Mouse (Mus musculus) left cerebral cortex, adult 6 months (tissue): ENCODE measurements around the gene Higd2a. TPM values are rescaled to one million over a fixed set of nuclear protein-coding genes. Genes with fewer than 3 reads are reported as not detected.

Source experiments
- long read RNA-seq, 2 experiments: library from polyadenylated mRNA; unstranded; transcript quantifications; one replicate each; pipeline ENCODE4 v2.0.0; 2019 to 2020
- polyA plus RNA-seq: library from polyadenylated mRNA; unstranded; fragments of <200 nt; fragmentation: Nextera tagmentation; gene quantifications from 2 replicates; pipeline ENCODE4 v1.2.3, GENCODE M21; 2021

Gene Higd2a
- 459 and 466 TPM in 2 replicates for polyA plus RNA-seq
- long read RNA-seq, experiment 1, transcript Higd2a-201 (2 exons, 648 nt), result major isoform, 41 of 46 reads
- long read RNA-seq, experiment 1, partial matches to known transcripts, result 0 of 46 reads
- long read RNA-seq, experiment 1, other reads (novel, unspliced or antisense), result 5 of 46 reads
- long read RNA-seq, experiment 2, transcript Higd2a-201 (2 exons, 648 nt), result major isoform, 279 of 283 reads
- long read RNA-seq, experiment 2, partial matches to known transcripts, result 0 of 283 reads
- long read RNA-seq, experiment 2, other reads (novel, unspliced or antisense), result 4 of 283 reads

DNA sequence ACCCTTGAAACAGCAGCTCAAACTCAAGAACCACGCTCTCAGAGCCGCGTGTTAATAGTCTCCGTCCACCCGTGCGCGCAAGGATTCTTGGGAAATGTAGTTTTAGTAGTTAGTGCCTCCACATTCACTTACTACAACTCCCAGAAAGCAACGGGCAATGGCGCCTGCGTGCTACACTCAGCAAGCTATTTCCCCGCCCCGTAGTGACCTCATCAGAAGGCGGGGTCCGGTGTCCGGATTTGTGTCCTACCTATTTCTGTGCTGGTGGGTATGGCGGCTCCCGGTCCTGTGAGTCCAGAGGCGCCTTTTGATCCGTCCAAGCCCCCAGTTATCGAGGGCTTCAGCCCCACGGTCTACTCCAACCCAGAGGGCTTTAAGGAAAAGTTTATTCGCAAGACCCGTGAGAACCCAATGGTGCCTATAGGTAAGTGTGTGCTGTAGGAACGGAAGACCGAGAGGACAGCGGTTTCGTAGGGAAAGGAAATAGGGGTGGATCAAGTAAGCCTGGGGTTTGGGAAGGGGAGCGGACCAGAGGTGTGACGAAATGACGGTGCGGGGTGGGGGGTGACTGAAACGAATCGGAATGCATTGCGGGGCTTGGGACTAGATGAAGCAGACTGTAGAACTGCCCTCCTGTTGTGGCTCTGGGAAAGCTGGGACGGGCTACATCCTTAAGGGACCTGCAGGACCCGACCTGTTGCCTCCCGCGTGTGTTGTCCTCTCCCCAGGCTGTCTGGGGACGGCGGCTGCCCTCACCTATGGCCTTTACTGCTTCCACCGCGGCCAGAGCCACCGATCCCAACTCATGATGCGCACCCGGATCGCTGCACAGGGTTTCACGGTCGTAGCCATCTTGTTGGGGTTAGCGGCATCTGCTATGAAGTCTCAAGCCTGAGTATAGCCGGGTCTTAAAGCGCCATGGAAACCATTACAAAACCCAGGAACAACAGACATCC is at the start of gene Higd2a, which contains the start of gene Nop16:
Gene Higd2a, plus strand, starts transcription at position 212 of the 956 bp plus-strand sequence.
Gene Nop16, minus strand, starts transcription at position 95 of the 956 bp plus-strand sequence.

DNA sequence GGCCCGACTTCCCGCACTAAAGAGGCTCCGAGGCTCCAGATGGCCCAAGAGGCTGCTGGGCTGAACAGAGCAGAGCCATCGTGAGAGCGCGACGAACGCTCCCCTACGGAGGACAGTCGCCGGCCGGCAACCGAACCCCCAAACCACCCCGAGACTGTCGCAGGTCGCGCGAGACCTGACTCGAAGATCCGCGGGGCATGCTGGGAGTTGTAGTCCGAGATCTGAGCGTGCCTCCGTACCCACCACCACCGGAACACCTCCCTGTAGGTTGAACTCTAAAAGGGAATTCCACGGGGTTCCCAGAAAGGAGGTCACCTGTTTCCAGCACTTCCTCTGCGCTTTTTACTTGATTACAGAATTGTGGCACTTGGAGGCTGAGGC is 24.8 kb upstream of the Higd2a start, which contains the start of gene 4833439L19Rik:
Gene 4833439L19Rik, minus strand, starts transcription at position 235 of the 381 bp plus-strand sequence.

DNA sequence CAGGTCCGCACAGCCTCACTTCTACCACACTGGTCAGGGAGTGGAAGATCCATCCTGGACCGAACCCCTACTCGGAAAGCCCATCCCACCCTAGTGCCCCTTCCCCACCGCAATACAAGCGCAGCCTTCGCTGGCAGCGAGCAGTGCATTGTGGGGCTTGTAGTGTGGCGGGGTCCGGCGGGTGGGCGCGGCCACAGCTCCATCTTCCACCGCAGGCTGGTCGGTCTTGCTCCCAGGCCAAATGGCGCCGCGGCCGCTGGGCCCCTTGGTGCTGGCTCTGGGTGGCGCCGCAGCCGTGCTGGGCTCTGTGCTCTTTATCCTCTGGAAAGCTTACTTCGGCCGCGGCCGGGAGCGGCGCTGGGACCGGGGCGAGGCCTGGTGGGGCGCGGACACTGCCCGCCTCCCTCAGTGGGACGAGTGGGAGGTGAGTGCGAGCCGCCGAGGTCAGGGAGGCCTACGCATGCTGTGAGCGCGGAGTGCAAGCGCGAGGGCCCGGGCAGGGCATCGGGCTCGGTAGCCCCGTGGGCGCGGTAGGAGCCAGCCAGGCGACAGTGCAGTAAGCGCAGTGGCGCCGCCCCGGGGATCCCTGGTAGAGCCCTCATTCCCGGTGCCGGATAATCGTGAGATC is 15.0 kb upstream of the Higd2a start, which contains the start of gene Arl10:
Gene Arl10, plus strand, starts transcription at position 162 of the 628 bp plus-strand sequence.

DNA sequence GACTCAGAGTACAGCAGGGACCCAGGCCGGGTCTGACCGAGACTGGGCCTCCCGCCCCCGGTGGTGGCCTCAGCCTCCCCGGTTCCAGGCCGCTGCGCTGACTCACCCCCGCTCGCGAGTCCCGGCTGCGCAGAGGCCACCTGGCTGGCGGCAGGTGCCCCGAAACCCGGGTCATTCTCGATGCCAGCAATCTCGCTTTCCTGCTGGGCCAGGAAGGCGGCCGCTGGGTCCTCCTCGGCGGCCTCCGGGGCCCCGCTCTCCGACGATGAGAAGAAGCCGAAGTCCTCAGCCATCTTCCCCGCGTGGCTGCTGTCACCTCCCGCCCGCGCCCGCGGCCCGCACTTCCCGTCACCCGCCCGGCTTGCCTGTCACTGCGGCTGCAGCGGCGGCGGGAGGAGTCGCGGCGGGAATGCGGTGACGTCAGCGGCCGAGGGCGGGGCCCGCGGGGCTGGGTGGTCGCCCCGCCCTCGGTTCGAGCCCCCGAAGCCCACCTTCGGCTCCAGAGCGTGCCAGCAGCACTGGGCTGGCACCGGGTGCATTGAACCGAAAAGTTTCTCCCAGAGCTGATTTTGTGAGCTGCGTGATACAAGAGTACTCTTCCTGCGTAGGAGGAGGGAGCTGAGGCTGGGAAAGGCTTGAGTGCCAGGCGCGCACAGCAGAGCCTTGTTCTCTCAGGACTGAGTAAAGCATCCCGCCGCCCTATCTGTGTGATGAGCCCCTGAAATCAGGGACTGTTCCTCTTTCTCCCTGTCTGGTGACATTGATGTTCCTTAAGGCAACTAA is 21.2 kb downstream of the Higd2a start, which contains the start of gene Cltb:
Gene Cltb, minus strand, starts transcription at position 373 of the 783 bp plus-strand sequence.

DNA sequence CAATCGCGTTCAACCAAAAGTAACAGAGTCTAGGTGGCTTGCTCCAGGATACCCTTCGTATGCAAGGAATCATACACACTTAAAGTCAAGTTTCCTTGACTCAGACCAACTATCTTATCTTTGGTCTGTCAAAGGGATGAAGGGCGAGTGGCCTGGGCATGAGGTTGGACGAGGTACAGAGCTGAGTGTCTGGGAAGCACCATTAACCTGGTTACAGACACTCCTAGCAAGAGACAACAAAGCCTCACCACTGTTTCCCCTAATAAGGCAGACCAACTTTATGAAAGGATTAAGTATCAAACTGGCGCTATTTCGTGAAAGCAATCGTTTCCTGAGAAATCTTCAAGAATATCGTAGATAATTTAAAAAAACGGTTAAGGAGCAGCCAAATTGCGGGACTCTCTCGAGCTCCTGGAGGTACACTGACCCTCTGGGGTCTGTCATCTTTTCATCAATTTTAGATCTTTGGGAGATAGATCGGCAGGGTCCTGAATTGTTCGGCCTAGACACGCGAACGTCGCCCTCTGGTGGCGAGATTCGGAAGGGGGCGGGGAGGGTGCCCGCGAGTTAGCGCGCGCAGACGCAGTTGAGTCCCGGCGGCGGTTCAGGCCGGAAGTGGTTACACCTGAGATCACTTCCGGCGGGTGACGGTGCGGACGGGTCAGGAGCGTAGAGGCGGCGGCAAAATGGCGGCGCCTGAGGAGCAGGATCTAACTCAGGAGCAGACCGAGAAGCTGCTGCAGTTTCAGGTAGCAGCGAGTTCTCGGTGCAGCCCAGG is 31.3 kb downstream of the Higd2a start, which contains the start of gene Faf2:
Gene Faf2, plus strand, starts transcription at position 630 of the 778 bp plus-strand sequence.

Other genes with a start within 250 kb of the Higd2a start
- 221 and 225 TPM in 2 replicates for gene Cplx2, start 218.9 kb upstream of the Higd2a start, polyA plus RNA-seq
- 37.9 and 59.1 TPM in 2 replicates for gene Thoc3, start 121.4 kb upstream of the Higd2a start, polyA plus RNA-seq
- gene Simc1, start 86.4 kb upstream of the Higd2a start, polyA plus RNA-seq, result 4.8 and 5.1 TPM in 2 replicates
- 144 and 231 TPM in 2 replicates for gene 4833439L19Rik, start 24.8 kb upstream of the Higd2a start, polyA plus RNA-seq
- gene Arl10, start 15.2 kb upstream of the Higd2a start, polyA plus RNA-seq, result 29.6 and 29.7 TPM in 2 replicates
- gene Nop16, start 117 bp upstream of the Higd2a start, polyA plus RNA-seq, result 26.8 and 33.1 TPM in 2 replicates
- gene Cltb, start 21.1 kb downstream of the Higd2a start, polyA plus RNA-seq, result 327 and 401 TPM in 2 replicates
- 32.3 and 53.8 TPM in 2 replicates for gene Faf2, start 31.6 kb downstream of the Higd2a start, polyA plus RNA-seq
- gene Rnf44, start 103.7 kb downstream of the Higd2a start, polyA plus RNA-seq, result 51.4 and 177 TPM in 2 replicates
- gene Cdhr2, start 111.3 kb downstream of the Higd2a start, polyA plus RNA-seq, result 0.27 and 0.29 TPM in 2 replicates
- 9.8 and 42.2 TPM in 2 replicates for gene Gprin1, start 159.7 kb downstream of the Higd2a start, polyA plus RNA-seq
- 50.2 and 213 TPM in 2 replicates for gene Sncb, start 176.4 kb downstream of the Higd2a start, polyA plus RNA-seq
- gene Eif4e1b, start 193.8 kb downstream of the Higd2a start, polyA plus RNA-seq, result not detected in 2 replicates
- gene Tspan17, start 199.2 kb downstream of the Higd2a start, polyA plus RNA-seq, result 148 and 156 TPM in 2 replicates